Mouse (Mus musculus) induced T-regulatory cell, adult 2 months (primary cell): ENCODE data around the gene Car9.

Source experiments
- DNase-seq: peaks from one replicate; pipeline ENCODE4 v3.0.0-alpha.2; 2012; ENCODE audit warnings: low read depth

The Car9 gene

DNA sequence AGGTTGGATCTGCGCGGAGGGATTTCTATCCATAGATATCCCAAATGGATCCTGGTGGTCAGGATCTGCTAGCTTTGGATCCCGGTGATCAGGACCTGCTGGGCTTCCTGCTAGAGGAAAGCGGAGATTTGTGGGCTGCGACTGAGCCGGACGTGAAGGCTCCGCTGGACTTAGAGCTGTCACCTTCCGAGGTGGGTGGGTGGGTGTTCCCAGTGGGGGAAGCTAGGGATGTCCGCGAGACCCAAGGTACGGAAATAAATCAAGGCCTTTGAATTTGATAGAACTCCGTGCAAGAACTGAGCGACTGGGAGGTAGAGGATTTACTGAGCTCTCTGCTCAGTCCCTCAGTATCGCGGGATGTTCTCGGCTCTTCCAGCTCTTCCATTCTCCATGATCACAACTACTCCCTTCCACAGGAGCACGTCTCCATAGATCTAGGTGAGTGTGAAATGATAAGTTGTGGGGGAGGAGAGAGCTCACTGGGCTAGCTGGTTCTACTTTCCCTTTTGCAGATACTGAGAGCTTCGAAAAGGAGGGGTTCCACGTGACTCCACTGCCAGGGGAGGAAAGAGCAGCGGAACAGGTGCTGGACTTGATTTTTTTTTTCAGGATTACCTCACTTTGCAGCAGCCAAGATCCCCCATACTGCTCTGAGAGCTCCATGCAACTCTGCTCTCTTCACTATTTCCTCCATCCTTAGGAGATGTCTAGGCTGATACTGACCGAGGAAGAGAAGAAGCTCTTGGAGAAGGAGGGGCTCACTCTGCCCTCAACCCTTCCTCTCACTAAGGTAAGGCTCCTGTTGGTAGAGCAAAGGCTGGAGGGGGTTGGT is 56.2 kb downstream of the Car9 start:
- peak; percentile 71 for DNase-seq
